Mouse (Mus musculus) T-helper 1 cell (primary cell): ENCODE measurements at regions not wholly inside any gene's neighbourhood (a gene's known extent, or its start where the extent isn't known, plus 50 kb on each side); places are given as distances from the start of the nearest gene placed in this dataset.

Experiments
- in situ Hi-C: fragments of 300-600 bp; cut with MboI, MseI; formaldehyde crosslinking; loops from one replicate; pipeline ENCODE4 v1.15.1; 2025; ENCODE audit warnings: high pct_unique_total_duplicates

DNA sequence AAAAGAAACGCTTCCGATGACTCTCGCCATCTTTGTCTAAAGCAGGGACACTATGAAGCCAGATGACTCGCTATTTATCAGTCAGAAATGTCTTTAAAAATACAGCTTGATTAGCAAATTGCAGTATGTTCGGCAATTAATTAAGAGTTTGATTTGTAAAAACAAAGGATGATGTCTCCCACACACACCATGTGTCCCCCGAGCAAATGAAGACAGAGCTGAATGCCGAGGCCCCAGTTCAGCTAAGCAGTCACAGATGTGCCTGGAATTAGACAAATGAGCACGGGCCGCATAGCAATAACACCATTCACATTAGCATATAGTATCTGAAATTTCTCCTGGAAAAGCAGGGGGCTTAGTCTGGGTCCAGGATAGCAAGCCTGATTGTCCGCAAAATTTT is 98.3 kb upstream of the Sox5 start:
- in situ Hi-C loops = no loop called here

DNA sequence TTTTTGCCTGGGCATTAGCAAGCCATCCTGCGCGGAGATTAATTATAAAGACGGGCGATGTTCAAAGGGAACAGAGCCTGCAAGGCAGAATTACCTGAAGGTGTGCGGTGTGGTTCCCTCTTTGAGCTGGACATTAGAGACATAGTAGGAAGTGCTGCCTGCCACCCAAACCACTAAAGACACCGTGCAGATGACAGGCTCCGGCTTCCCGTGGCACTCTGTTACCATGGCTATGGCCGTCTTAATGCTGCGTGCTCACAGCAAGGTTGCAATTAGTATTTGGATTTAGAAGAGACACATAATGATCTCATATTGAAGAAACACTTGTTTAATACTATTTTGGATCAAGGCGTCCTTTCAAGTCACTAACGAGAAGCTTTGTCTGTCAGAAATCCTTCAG is 95.0 kb upstream of the Sox5 start:
- in situ Hi-C loops = no loop called here

DNA sequence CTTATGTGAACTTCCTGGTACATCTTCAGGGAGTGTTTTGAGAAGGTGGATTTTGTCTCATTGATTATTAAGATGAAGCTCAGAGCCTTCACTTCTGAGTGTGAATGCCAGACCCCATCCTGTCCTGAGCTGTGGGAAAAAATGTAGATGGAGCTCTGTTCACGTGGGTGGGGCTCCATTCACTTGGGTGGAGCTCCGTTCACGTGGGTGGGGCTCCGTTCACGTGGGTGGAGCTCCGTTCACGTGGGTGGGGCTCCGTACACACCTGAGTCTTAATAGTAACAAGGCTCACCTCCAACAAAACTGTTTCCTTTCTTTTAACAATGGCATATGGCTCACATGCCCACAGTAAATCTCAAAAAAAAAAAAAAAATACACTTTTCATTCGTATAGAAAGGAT is 94.1 kb upstream of the Sox5 start:
- in situ Hi-C loops = no loop called here

DNA sequence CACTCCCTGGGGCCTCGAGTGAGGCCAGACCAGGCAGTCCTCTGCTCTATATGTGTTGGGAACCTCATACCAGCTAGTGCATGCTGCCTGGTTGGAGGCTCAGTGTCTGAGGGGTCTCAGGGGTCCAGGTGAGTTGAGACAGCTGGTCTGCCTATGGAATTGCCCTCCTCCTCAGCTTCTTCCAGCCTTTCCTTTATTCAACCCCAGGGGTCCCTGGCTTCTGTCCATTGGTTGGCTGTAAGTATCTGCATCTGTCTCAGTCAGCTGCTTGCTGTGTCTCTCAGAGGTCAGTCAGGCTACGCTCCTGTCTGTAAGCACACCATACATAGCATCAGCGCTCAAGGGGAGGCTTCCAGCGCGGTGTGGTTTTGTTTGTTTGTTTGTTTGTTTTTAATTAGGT is 92.5 kb upstream of the Sox5 start:
- in situ Hi-C loops = no loop called here

DNA sequence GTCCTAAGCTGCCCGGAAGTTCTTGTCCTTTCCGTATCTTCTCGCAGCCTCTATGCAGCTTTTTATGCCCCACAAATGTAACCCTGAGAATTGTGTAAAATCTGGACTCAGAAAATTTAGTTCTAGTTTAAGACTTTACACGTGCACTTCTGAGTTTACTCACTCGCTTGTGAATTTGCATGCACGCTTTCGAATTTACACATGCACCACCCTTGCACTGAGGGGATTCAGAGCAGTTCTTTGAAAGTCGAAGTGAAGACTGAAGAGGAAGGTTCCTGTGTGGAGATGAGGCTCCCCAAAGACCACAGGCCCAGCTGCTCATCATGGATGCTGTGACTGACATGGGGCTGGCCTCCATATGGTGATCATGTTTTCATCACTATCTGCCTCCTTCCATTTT is 89.2 kb upstream of the Sox5 start:
- in situ Hi-C loops = no loop called here

DNA sequence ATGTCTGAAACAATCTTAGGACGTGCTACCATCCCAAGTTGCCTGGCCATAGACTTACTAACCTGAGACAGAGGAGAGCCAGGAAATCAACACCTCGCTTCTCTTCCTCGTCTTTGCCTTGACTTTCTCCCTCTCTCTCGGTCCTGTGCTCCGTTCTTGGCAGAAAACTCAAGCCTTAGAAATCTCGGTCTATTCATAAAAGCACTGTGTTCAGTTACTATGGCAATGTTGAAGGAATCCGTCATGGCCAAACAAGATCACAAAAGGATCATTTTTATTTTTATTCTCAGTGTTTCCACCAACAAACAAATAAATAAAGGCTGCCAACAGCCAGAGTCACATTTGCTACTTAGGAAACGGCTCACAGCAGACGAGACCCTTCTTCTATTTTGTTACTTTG is 85.6 kb upstream of the Sox5 start:
- in situ Hi-C loops = no loop called here

DNA sequence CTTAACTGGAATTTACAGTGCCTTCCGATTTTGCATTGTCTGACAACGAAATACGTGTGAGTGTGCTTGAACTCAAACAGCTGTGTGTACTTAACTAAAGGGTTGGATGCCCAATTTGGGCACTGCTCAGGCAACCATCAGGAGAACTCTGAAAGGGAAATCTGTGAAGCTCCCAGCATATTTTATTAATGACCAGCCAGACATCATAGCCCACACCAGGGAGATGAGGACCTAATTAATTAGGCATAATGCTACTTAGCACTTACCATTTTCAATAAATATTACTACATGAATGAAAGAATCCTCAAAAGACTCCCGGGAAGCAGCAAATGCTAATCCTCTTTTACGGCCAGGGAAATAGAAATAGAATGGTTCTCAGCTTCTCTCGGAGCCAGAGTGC is 82.2 kb upstream of the Sox5 start:
- in situ Hi-C loops = no loop called here

DNA sequence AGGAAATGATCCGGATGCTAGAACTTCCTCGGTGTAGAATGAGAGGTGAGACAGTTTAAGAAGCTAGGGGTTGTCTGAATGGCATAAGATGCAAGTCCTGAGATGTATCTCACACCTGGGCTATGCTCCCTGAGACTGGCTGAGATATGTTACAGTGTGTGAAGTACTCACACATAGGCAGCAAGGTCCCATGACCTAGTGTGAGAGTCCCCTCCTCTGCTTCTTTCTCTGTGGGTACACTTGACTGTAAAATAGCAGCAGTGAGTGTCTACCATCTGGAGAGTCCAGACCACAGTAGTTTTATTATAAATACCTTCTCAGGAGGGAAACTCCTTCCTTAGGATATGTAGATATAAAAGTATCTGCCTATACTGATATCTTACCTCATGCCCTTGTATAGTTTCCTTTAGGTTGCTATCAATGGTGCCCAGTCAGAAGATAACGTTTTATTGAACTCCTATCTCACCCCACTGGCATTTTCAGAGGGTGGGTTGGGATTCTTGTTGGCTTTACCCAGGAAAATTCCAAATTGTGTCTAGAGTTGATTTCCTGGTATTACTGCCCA is 81.7 kb upstream of the Sox5 start:
- in situ Hi-C loops = no loop called here

DNA sequence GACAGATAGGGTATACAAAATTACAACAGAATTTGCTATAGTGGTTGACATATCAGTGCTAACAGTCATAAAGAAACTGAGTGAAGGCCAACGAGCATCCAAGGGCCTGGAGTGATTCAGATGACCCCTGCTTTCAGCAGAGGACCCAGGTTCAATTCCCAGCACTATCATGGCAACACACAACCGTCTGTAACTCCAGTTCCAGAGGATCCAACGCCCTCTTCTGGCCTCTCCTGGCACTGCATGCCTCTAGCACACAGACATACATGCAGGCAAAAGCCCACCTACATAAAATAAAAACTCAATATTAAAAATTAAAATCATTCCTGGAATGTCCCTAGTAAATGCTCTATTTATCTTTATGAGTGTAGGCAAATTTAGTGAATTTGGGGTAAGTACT is 59.7 kb upstream of the Sox5 start:
- in situ Hi-C loops = no loop called here

DNA sequence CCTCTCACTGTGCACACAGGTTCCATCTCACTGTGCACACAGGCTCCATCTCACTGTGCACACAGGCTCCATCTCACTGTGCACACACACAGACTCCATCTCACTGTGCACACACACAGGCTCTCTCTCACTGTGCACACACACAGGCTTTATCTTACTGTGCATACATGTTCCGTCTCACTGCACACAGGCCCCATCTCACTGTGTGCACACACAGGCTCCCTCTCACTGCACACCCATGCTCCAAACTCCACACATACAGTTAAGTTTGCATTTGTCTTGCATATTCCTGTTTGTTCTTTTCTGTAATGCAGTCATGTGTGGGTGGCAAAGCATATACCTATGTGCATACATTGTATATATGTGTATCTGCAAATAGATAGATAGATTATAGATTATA is 57.6 kb upstream of the Sox5 start:
- in situ Hi-C loops = no loop called here

DNA sequence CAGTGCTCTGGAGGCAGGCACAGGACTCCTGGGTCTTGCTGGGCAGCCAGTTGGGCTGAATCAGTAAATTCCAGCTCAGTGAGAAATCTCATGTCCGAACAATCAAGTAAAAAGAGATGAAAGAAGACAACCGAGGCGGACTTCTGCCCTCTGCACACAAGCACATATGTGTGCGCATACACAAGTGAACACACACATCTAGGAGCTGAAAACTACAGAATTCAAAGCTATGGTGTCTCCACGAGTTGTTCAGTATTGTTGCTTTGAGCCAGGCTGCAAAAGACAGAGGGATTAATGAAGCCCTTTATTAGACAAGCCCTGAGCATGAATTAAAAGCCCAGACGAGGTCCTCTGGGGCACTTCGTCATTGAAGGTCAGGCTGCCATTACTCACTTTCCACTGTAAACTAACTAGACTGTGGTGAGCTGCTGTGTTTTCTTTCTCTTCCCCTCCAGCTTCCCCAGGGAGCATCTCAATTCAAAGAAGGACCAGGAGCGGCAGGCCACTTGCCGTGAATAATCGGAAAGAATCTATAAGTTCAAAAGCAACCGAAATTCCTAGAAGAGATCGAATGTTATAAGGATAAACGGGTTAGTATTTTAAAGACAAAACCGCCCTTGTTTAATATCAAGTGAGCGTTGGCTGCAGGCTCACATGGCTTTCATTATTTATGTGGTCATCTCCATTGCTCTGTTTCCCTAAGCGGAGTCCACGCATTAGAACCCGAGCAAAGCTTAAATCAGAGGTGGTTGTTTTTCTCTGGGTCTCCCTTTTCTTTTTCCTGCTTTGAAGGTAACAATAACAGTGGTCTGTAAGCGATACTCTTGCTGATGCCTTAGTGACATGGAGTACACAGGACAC is 52.8 kb upstream of the Sox5 start:
- in situ Hi-C loops = no loop called here
